Mouse (Mus musculus) midbrain, embryonic 14.5 days (tissue): ENCODE data around the gene Sorbs1. TPM values are rescaled to one million over a fixed set of nuclear protein-coding genes. Genes with fewer than 3 reads are reported as not detected.

Experiments used
- ATAC-seq: fragments of 200-750 bp; cut with Nextera tagmentation; 2 replicates; pipeline ENCODE4 v1.8.0; 2017; ENCODE audit warnings: moderate number of reproducible peaks, moderate library complexity; ENCODE audit not compliant: low FRiP score, low TSS enrichment
- DNase-seq: peaks from one replicate; pipeline ENCODE4 v3.0.0-alpha.2; 2015
- H3K27ac ChIP-seq: fragments of 300-500 bp; sonication (generic); replicated peaks from 2 replicates; pipeline ENCODE4 v1.5.1; 2014; ENCODE audit warnings: mild to moderate bottlenecking, low read depth, low read length, moderate library complexity
- H3K27me3 ChIP-seq: fragments of 300-500 bp; sonication (generic); 2 replicates; pipeline ENCODE4 v1.6.1; 2014; ENCODE audit warnings: low read length, control low read depth, mixed read lengths; ENCODE audit not compliant: control insufficient read depth, insufficient read depth
- H3K36me3 ChIP-seq: fragments of 300-500 bp; sonication (generic); 2 replicates; pipeline ENCODE4 v1.6.1; 2014; ENCODE audit warnings: low read length, control low read depth; ENCODE audit not compliant: control insufficient read depth, insufficient read depth
- H3K4me1 ChIP-seq: fragments of 300-500 bp; sonication (generic); 2 replicates; pipeline ENCODE4 v1.6.1; 2014; ENCODE audit warnings: mild to moderate bottlenecking, antibody characterized with exemption, low read length, control low read depth; ENCODE audit not compliant: control insufficient read depth, insufficient read depth
- H3K4me2 ChIP-seq: fragments of 300-500 bp; sonication (generic); 2 replicates; pipeline ENCODE4 v1.6.1; 2014; ENCODE audit warnings: mild to moderate bottlenecking, low read length, moderate library complexity
- H3K4me3 ChIP-seq: fragments of 300-500 bp; sonication (generic); replicated peaks from 2 replicates; pipeline ENCODE4 v1.5.1; 2014; ENCODE audit warnings: low read depth, low read length
- H3K9ac ChIP-seq: fragments of 300-500 bp; sonication (generic); replicated peaks from 2 replicates; pipeline ENCODE4 v1.6.1; 2014; ENCODE audit warnings: mild to moderate bottlenecking, low read length, moderate library complexity
- H3K9me3 ChIP-seq: fragments of 300-500 bp; sonication (generic); 2 replicates; pipeline ENCODE4 v1.6.1; 2016; ENCODE audit warnings: low read length, control low read depth, mixed read lengths; ENCODE audit not compliant: control insufficient read depth
- WGBS: fragments of 180-500 bp; shearing (Covaris S2); extraction: QIAGEN DNeasy Blood & Tissue Kit; methylation state at CpG from one replicate; pipeline ENCODE4 v1.1.7; 2014; 5-methylcytosine and 5-hydroxymethylcytosine counted together
- polyA plus RNA-seq: library from polyadenylated mRNA; unstranded; fragments of >200 nt; fragmentation: Nextera tagmentation; extraction: Ambion mirVana; gene quantifications from 2 replicates; pipeline ENCODE4 v1.2.1, GENCODE M21; 2014

Sorbs1 gene
- polyA plus RNA-seq, 1 experiment from 2014 or later, result 87.9 TPM

- no peak overlapping the region for H3K27ac ChIP-seq
- H3K27me3 ChIP-seq, result no peaks in the 10 kb centered on the region
- H3K9ac ChIP-seq, result no peak overlapping the region
- 90% methylated on average over 15 of the region's 15 CpGs for WGBS
- H3K9me3 ChIP-seq, result no peaks in the 10 kb centered on the region
- no peaks in the 10 kb centered on the region for H3K4me1 ChIP-seq
- no peak overlapping the region for H3K4me2 ChIP-seq
- DNase-seq, result no peak
- H3K4me3 ChIP-seq, result no peak overlapping the region
- no peak for ATAC-seq
- H3K36me3 ChIP-seq, result peaks cover 5% of the 10 kb centered on the region
Measured at GRCm38 (mm10) chr19:40356536-40357522, 156.8 kb downstream of the Sorbs1 start.

- 94% methylated on average over 3 of the region's 3 CpGs for WGBS
- H3K36me3 ChIP-seq, result peaks cover 11% of the 10 kb centered on the region
- no peak overlapping the region for H3K27ac ChIP-seq
- H3K27me3 ChIP-seq, result no peaks in the 10 kb centered on the region
- no peak overlapping the region for H3K4me2 ChIP-seq
- DNase-seq, result no peak
- peaks cover 8% of the 10 kb centered on the region for H3K4me1 ChIP-seq
- H3K4me3 ChIP-seq, result no peak overlapping the region
- no peaks in the 10 kb centered on the region for H3K9me3 ChIP-seq
- no peak for ATAC-seq
- H3K9ac ChIP-seq, result no peak overlapping the region
Measured at GRCm38 (mm10) chr19:40355075-40355474, 158.5 kb downstream of the Sorbs1 start.

GRCm38 (mm10) chr19:40352006-40352405 lies 161.6 kb downstream of the Sorbs1 start:
- no peak overlapping the region for H3K27ac ChIP-seq
- no peaks in the 10 kb centered on the region for H3K9me3 ChIP-seq
- H3K4me2 ChIP-seq, result no peak overlapping the region
- H3K36me3 ChIP-seq, result peaks cover 11% of the 10 kb centered on the region
- H3K27me3 ChIP-seq, result no peaks in the 10 kb centered on the region
- no peak for ATAC-seq
- H3K9ac ChIP-seq, result no peak overlapping the region
- 87% methylated on average over 14 of the region's 14 CpGs for WGBS
- DNase-seq, result no peak
- H3K4me1 ChIP-seq, result peaks cover 34% of the 10 kb centered on the region
- no peak overlapping the region for H3K4me3 ChIP-seq

GRCm38 (mm10) chr19:40350835-40351234 lies 162.7 kb downstream of the Sorbs1 start:
- Histone ChIP-seq H3K36me3 (peaks cover 11% of the 10 kb centered on the region), H3K27ac (peak overlapping the region; percentile 53; the same call in 1 of the 2 replicates), H3K27me3 (no peaks in the 10 kb centered on the region), H3K9ac (no peak overlapping the region), H3K4me2 (no peak overlapping the region), H3K4me1 (peaks cover 34% of the 10 kb centered on the region), H3K9me3 (no peaks in the 10 kb centered on the region), H3K4me3 (no peak overlapping the region)
- ATAC-seq (no peak), DNase-seq (no peak)
- 90% methylated on average over 4 of the region's 4 CpGs for WGBS

GRCm38 (mm10) chr19:40349713-40350671 lies 163.6 kb downstream of the Sorbs1 start:
- H3K4me2 ChIP-seq, result peak overlapping the region; percentile 39
- no peak overlapping the region for H3K4me3 ChIP-seq
- no peaks in the 10 kb centered on the region for H3K27me3 ChIP-seq
- H3K9me3 ChIP-seq, result no peaks in the 10 kb centered on the region
- H3K9ac ChIP-seq, result peak overlapping the region; percentile 14; the same call in 1 of the 2 replicates
- ATAC-seq (peak; percentile 47; the same call in 1 of the 2 replicates), DNase-seq (peak; percentile 58)
- WGBS, result 8% methylated on average over 16 of the region's 16 CpGs
- peaks cover 11% of the 10 kb centered on the region for H3K36me3 ChIP-seq
- peaks cover 34% of the 10 kb centered on the region for H3K4me1 ChIP-seq
- peak overlapping the region; percentile 74 for H3K27ac ChIP-seq

GRCm38 (mm10) chr19:40349281-40349680 lies 164.3 kb downstream of the Sorbs1 start:
- no peaks in the 10 kb centered on the region for H3K27me3 ChIP-seq
- WGBS, result 52% methylated on average over 3 of the region's 3 CpGs
- H3K9me3 ChIP-seq, result no peaks in the 10 kb centered on the region
- no peak for DNase-seq
- no peak overlapping the region for H3K9ac ChIP-seq
- no peak for ATAC-seq
- no peak overlapping the region; the same call in 1 of the 2 replicates for H3K4me2 ChIP-seq
- no peak overlapping the region for H3K4me3 ChIP-seq
- no peak overlapping the region; the same call in 1 of the 2 replicates for H3K27ac ChIP-seq
- H3K4me1 ChIP-seq, result peaks cover 34% of the 10 kb centered on the region
- H3K36me3 ChIP-seq, result peaks cover 11% of the 10 kb centered on the region

GRCm38 (mm10) chr19:40348652-40349051 lies 164.9 kb downstream of the Sorbs1 start:
- ATAC-seq (no peak), DNase-seq (no peak)
- no peaks in the 10 kb centered on the region for H3K9me3 ChIP-seq
- WGBS, result 32% methylated on average over 2 of the region's 2 CpGs
- H3K9ac ChIP-seq, result no peak overlapping the region
- peak overlapping the region; percentile 57; the same call in 1 of the 2 replicates for H3K27ac ChIP-seq
- no peaks in the 10 kb centered on the region for H3K27me3 ChIP-seq
- no peak overlapping the region for H3K4me3 ChIP-seq
- peaks cover 34% of the 10 kb centered on the region for H3K4me1 ChIP-seq
- peaks cover 15% of the 10 kb centered on the region for H3K36me3 ChIP-seq
- no peak overlapping the region; the same call in 1 of the 2 replicates for H3K4me2 ChIP-seq

- WGBS, result 18% methylated on average over 7 of the region's 7 CpGs
- Histone ChIP-seq H3K36me3 (peaks cover 15% of the 10 kb centered on the region), H3K27me3 (no peaks in the 10 kb centered on the region), H3K4me2 (no peak overlapping the region; the same call in 1 of the 2 replicates), H3K4me3 (no peak overlapping the region), H3K9me3 (no peaks in the 10 kb centered on the region), H3K4me1 (peaks cover 34% of the 10 kb centered on the region), H3K9ac (no peak overlapping the region), H3K27ac (peak overlapping the region; percentile 57; the same call in 1 of the 2 replicates)
- DNase-seq (peak; percentile 65), ATAC-seq (peak; percentile 71)
Measured at GRCm38 (mm10) chr19:40348175-40348574, 165.4 kb downstream of the Sorbs1 start.
